Mouse (Mus musculus) liver, embryonic 13.5 days (tissue): Measurements from ENCODE around the gene Mgat4a. TPM values are rescaled to one million over a fixed set of nuclear protein-coding genes. Genes with fewer than 3 reads are reported as not detected.

Source experiments
- ATAC-seq: fragments of 200-750 bp; cut with Nextera tagmentation; 2 replicates; pipeline ENCODE4 v1.8.0; 2017; ENCODE audit warnings: low read depth, mild to moderate bottlenecking, moderate number of reproducible peaks, moderate library complexity
- DNase-seq: peaks from one replicate; pipeline ENCODE4 v3.0.0; 2022
- H3K27ac ChIP-seq: fragments of 300-500 bp; sonication (generic); 2 replicates; pipeline ENCODE4 v1.5.1; 2015; ENCODE audit warnings: moderate library complexity, mild to moderate bottlenecking, inconsistent platforms
- H3K27me3 ChIP-seq: fragments of 300-500 bp; sonication (generic); 2 replicates; pipeline ENCODE4 v1.6.1; 2015; ENCODE audit warnings: mild to moderate bottlenecking, inconsistent platforms
- H3K36me3 ChIP-seq: fragments of 300-500 bp; sonication (generic); 2 replicates; pipeline ENCODE4 v1.6.1; 2015; ENCODE audit warnings: mild to moderate bottlenecking, inconsistent platforms
- H3K4me1 ChIP-seq: fragments of 300-500 bp; sonication (generic); replicated peaks from 2 replicates; pipeline ENCODE4 v1.6.1; 2015; ENCODE audit warnings: inconsistent platforms
- H3K4me2 ChIP-seq: fragments of 300-500 bp; sonication (generic); 2 replicates; pipeline ENCODE4 v1.6.1; 2015; ENCODE audit warnings: inconsistent platforms, mild to moderate bottlenecking, moderate library complexity
- H3K4me3 ChIP-seq: fragments of 300-500 bp; sonication (generic); replicated peaks from 2 replicates; pipeline ENCODE4 v1.5.1; 2015; ENCODE audit warnings: mild to moderate bottlenecking, inconsistent platforms
- H3K9ac ChIP-seq: fragments of 300-500 bp; sonication (generic); 2 replicates; pipeline ENCODE4 v1.6.1; 2015; ENCODE audit warnings: mild to moderate bottlenecking, inconsistent platforms
- H3K9me3 ChIP-seq: fragments of 300-500 bp; sonication (generic); replicated peaks from 2 replicates; pipeline ENCODE4 v1.6.1; 2016; ENCODE audit warnings: inconsistent platforms
- WGBS: fragments of 180-500 bp; shearing (Covaris S2); methylation state at CpG from one replicate; pipeline ENCODE4 v1.1.7; 2015; ENCODE audit not compliant: insufficient replicate concordance; 5-methylcytosine and 5-hydroxymethylcytosine counted together
- polyA plus RNA-seq: library from polyadenylated mRNA; unstranded; fragments of >200 nt; fragmentation: Nextera tagmentation; extraction: Ambion mirVana; gene quantifications from 2 replicates; pipeline ENCODE4 v1.2.1, GENCODE M21; 2015

Gene Mgat4a
- 1.0 and 1.8 TPM in 2 replicates for polyA plus RNA-seq

DNA sequence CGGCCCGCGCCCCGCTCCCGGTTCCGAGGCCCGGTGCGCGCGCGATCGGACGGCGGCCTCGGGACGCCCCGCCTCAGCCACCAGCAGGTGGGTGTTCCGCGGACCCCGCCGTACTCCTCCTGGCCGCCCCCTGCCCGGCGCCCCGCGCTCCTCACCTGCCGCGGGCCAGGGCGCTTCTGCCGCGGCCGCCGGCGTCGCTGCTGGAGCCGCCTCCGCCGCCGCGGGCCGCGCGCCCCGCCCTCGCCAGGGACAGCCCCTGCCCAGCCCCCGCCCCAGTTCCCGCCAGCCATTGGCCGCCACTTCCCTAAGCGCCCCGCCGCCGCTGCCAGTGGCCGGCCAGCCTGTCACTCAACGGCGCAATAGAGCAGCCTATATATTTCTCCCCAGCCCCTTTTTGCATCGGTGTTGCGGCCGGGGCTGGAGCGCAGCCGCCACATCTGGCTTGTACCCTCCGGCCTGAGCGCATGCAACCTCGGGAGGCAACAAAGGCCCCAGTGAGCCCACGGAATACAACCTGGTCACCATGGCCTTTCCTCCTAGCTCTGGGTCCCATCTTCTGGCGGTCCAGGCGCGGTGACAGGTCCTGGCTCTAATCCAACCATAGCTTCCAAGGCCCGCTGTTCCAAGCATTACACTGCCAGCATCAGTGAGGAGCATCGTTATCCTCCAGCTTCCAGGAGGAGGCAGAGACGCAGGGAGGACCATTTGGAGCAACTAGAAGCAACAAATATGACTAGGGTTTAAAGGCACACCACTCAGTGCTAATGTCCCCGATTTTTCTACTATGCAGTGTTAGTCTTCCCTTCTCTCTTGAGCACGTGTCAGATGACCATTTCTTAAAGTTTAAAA, at the start of gene Mgat4a:
Mgat4a (minus strand) TSS at position 207 of the 849 bp plus-strand sequence.
- no peak within 1 kb of the TSS for H3K27ac ChIP-seq
- peak within 1 kb of the TSS; percentile 79 for H3K9ac ChIP-seq
- no peaks in the 10 kb centered on the region for H3K36me3 ChIP-seq
- peak within 1 kb of the TSS; percentile 96 for H3K4me2 ChIP-seq
- WGBS = 1% methylated on average over 69 of the region's 72 CpGs
- peaks cover 38% of the 10 kb centered on the region for H3K27me3 ChIP-seq
- peak; percentile 78 for DNase-seq
- H3K4me3 ChIP-seq = peak within 1 kb of the TSS; percentile 73
- no peaks in the 10 kb centered on the region for H3K9me3 ChIP-seq
- ATAC-seq = peak; percentile 99
- H3K4me1 ChIP-seq = peaks cover 11% of the 10 kb centered on the region

DNA sequence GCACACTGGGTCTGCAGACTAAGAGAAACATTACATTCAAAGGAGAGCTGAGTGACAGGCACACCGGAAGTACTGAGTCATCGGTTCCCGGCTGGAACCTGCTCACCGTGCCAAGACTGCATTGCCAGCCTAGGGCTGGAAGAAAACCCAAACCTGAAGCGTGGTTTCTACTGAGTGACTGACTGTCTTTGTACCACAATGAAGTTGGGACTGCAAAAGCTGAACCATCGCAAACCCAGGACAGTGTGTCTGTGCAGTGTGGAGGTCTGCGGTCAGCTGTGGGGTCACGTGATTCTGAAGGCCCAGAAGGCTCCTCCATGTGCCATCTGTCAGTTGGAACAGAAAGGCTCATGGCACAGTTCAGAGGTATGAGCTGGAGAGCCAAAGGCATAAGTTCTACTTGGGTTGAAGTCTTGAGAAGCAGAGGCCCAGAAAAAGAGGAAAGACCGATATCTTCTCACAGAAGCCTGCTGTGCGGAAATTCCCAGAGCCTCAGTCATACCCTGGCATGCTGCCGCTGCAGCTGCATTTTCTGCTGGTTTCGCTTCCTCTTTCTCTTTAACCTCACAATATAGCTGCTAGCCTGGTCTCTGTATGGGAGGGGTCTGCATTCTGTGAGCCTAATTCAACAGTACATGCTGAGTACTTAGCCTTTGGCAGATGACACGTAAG, 45.1 kb upstream of the Mgat4a start:
- Histone ChIP-seq H3K4me3 (no peak overlapping the region), H3K4me2 (no peak overlapping the region), H3K27me3 (no peaks in the 10 kb centered on the region), H3K9me3 (no peaks in the 10 kb centered on the region), H3K4me1 (0 out of 2 replicates have a peak, but pooled peaks cover 4% of the 10 kb centered on the region), H3K9ac (no peak overlapping the region), H3K36me3 (no peaks in the 10 kb centered on the region), H3K27ac (peak overlapping the region; percentile 25)
- WGBS = 33% methylated on average over 13 of the region's 13 CpGs
- ATAC-seq = no peak; the same call in 1 of the 2 replicates
- no peak for DNase-seq

DNA sequence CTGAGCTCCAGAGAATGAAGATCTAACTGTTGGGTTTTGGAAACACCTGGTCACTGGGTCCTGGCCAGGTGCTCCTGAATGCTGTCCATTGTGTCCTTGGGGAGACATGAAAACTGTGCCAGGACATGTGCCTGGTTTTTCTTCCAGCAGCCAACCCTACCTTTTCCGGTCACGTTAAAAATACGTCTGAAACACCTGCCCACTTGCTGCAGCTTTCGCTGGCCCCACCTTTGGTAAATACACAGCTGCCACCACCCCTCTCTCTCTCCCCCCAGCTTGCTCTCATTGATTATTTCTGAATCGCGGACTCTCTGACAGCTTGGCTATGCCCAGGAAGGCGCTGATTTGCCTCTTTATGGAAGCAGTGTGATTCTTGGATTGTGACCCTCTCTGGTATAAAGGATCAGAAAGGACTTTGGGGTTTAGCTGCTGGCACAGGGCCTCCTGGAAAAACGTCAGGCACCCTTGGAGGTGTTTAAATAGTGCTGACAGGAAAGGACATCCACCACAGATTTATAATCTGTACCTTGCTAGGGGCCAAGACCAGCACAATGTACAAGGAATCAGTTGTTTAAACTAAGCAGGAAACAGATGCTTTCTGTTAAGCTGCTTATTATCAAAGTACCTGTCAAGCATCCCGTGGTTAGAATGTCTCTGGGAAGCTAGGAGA, 43.1 kb upstream of the Mgat4a start:
- no peaks in the 10 kb centered on the region for H3K27me3 ChIP-seq
- H3K9ac ChIP-seq = no peak overlapping the region
- 54% methylated on average over 9 of the region's 9 CpGs for WGBS
- H3K9me3 ChIP-seq = no peaks in the 10 kb centered on the region
- no peak overlapping the region for H3K4me2 ChIP-seq
- DNase-seq = no peak
- ATAC-seq = no peak
- no peaks in the 10 kb centered on the region for H3K36me3 ChIP-seq
- H3K4me3 ChIP-seq = no peak overlapping the region
- no peak overlapping the region for H3K27ac ChIP-seq
- H3K4me1 ChIP-seq = 0 out of 2 replicates have a peak, but pooled peaks cover 4% of the 10 kb centered on the region

DNA sequence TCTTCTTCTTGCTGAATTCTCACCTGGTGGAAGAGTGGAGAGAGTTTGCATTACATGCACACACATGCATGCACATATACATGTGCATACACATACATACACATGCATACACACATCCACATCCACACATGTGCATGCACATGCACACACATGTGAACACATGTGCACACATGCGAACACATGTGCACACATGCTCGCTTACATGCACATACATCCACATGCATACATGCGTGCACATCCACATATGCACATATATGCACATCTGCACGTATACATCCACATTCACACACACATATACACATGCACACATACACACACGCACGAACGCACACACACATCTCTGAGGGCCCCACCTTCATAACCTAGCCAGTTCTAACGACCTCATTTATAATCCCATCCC, 42.4 kb upstream of the Mgat4a start:
- Histone ChIP-seq H3K27ac (no peak overlapping the region), H3K9ac (no peak overlapping the region), H3K27me3 (no peaks in the 10 kb centered on the region), H3K4me2 (no peak overlapping the region), H3K4me1 (0 out of 2 replicates have a peak, but pooled peaks cover 4% of the 10 kb centered on the region), H3K9me3 (no peaks in the 10 kb centered on the region), H3K4me3 (no peak overlapping the region), H3K36me3 (no peaks in the 10 kb centered on the region)
- WGBS = 74% methylated on average over 8 of the region's 8 CpGs
- no peak for ATAC-seq
- DNase-seq = no peak

DNA sequence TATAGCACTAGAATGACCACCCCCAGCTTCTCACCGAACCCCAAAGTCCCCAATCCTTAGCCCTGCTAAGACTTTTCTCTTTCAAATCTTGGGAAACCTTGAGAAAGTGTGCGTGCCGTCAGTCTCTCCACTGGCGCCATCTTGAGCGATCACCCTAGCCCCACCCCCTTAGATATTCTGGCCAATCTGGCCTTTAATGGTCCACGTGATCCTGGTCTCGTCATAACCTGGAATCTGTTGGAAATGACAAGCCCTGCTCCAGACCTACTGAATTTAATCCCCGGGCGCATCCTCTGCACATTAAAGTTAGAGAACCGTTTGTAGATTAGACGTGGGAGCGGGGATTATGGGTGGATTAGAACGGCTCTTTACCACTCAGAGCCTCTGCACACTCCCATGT, 38.9 kb upstream of the Mgat4a start:
- Histone ChIP-seq H3K36me3 (no peaks in the 10 kb centered on the region), H3K27me3 (no peaks in the 10 kb centered on the region), H3K4me3 (no peak overlapping the region), H3K9me3 (no peaks in the 10 kb centered on the region), H3K9ac (no peak overlapping the region), H3K27ac (no peak overlapping the region), H3K4me2 (no peak overlapping the region), H3K4me1 (no peaks in the 10 kb centered on the region)
- ATAC-seq (no peak), DNase-seq (no peak)
- WGBS = 77% methylated on average over 13 of the region's 13 CpGs

DNA sequence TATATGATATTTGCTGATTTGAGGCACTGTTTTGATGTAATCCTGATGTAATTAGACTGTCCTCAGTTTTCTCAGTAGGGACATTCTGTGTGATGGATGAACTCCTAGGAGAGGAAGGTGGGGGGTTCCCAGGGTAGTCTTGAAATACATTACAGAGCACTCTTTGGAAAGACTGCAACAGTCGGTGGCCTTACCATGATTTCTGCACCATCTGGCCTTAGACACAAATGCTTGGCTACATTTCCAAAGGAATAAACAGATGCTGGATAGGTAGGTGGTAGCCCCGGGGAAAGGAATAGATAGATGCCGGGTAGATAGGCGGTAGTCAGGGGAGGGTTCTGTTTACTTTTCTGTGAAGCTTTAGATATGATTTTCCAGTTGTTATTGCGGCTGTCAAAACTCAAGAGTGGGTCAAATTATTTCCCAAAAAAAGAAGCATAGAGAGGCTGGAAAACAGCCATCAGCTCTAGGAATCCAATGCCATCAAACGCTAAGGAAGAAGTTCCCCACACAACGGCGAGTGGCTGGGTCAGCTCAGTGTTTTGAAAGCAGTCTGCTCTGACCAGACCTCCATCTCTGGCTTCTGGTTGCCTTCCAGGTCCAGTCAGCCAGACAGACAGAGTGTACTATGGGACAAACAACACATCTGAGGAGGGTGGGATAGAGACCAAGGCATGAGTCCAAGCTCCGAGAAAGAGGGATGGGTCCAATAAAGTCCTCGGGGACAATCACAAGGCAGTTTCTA, 31.9 kb upstream of the Mgat4a start:
- DNase-seq (no peak), ATAC-seq (no peak)
- no peak overlapping the region for H3K9ac ChIP-seq
- no peaks in the 10 kb centered on the region for H3K27me3 ChIP-seq
- H3K9me3 ChIP-seq = no peaks in the 10 kb centered on the region
- H3K27ac ChIP-seq = no peak overlapping the region
- no peak overlapping the region for H3K4me2 ChIP-seq
- no peaks in the 10 kb centered on the region for H3K4me1 ChIP-seq
- no peak overlapping the region for H3K4me3 ChIP-seq
- H3K36me3 ChIP-seq = no peaks in the 10 kb centered on the region
- WGBS = 68% methylated on average over 10 of the region's 10 CpGs

DNA sequence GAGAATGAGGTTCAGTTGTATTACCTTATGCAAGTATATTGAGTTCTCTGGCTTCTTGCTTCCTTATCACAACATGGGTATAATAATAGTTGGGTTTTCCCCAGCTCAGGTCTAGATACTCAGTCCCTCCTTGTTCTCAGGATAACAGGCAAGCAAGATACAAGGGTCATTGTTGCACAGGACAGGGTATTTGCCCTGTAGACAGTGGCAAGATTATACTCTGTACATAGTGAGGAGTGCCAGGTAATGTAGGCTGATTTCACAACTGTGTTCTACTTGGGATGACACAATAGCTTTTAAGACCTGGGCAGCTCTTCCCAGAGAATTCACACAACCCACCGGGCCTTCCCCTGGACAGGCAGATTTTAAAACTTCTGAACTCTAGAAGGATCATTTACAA, 27.6 kb upstream of the Mgat4a start:
- no peaks in the 10 kb centered on the region for H3K27me3 ChIP-seq
- WGBS = 76% methylated on average over 1 of the region's 1 CpGs
- H3K36me3 ChIP-seq = no peaks in the 10 kb centered on the region
- no peaks in the 10 kb centered on the region for H3K9me3 ChIP-seq
- no peak for ATAC-seq
- no peak overlapping the region for H3K4me3 ChIP-seq
- H3K4me2 ChIP-seq = no peak overlapping the region
- H3K4me1 ChIP-seq = no peaks in the 10 kb centered on the region
- H3K9ac ChIP-seq = no peak overlapping the region
- no peak for DNase-seq
- H3K27ac ChIP-seq = no peak overlapping the region

DNA sequence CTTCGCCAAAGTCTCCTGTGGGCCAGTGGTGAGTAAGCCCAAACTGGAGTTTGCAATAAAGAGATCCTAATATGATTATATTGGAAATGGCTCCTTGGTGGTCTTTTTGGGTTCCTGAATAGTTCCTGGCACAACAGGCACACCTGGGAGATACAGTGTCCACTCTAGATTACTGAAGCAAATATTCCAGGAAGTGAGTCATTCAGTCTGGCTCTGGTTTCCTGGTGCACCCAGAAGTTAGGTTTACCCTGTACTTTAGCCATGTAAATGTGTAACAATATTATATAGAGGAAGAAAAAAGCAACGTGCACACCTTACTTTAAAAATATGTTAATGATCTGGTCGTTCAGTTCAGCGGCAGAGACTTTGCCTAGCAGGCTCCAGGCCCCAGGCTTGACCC, 25.9 kb upstream of the Mgat4a start:
- no peaks in the 10 kb centered on the region for H3K9me3 ChIP-seq
- no peak overlapping the region for H3K9ac ChIP-seq
- no peaks in the 10 kb centered on the region for H3K4me1 ChIP-seq
- H3K4me3 ChIP-seq = no peak overlapping the region
- ATAC-seq (no peak), DNase-seq (no peak)
- no peaks in the 10 kb centered on the region for H3K36me3 ChIP-seq
- 69% methylated on average over 4 of the region's 4 CpGs for WGBS
- no peak overlapping the region for H3K27ac ChIP-seq
- H3K27me3 ChIP-seq = no peaks in the 10 kb centered on the region
- no peak overlapping the region for H3K4me2 ChIP-seq

DNA sequence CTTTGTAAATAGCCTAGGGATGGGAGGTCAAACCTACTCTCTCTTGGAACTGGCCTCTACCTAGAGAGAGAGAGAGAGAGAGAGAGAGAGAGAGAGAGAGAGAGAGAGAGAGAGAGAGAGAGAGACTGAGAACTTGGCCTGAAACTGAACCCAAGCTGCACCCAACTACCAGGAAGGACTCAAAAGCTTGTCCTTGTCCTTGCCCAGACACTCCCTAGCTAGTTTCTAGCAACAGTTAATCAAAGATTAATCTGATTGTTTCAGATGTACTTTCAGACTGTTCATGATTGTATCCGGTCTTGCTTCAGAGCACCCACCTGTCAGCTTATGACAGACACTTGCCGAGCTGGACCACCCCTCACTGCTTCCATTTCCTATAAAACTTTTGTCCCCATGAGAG, 25.5 kb upstream of the Mgat4a start:
- H3K27ac ChIP-seq = no peak overlapping the region
- 63% methylated on average over 2 of the region's 2 CpGs for WGBS
- no peak for ATAC-seq

DNA sequence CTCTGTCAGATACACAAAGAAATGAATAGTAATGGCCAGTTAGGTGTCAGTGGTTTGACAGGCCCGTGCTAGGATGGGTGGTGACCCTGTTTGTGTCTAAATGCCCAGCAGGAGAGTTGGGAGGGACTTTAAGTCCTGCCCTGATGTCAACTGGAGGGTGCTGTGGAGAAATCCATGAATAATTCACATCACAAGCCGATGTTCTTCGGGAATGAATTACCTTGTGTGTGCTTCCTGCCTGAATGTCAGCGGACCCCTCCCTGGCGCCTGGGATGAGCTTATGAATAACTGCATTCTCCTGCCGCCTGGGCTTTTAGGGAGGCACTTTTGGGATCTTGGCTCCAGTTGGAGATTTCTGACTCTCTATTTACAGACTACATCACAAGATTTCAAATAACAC, 24.6 kb upstream of the Mgat4a start:
- ATAC-seq = no peak
- 55% methylated on average over 6 of the region's 6 CpGs for WGBS
- no peak overlapping the region for H3K4me2 ChIP-seq
- no peaks in the 10 kb centered on the region for H3K27me3 ChIP-seq
- no peak overlapping the region for H3K27ac ChIP-seq
- H3K4me1 ChIP-seq = no peaks in the 10 kb centered on the region
- no peak for DNase-seq
- no peaks in the 10 kb centered on the region for H3K36me3 ChIP-seq
- H3K9ac ChIP-seq = no peak overlapping the region
- no peak overlapping the region for H3K4me3 ChIP-seq
- H3K9me3 ChIP-seq = no peaks in the 10 kb centered on the region

More for the DNA sequence above, 25.5 kb upstream of the Mgat4a start:
- H3K9ac ChIP-seq = no peak overlapping the region
- H3K27me3 ChIP-seq = no peaks in the 10 kb centered on the region
- no peaks in the 10 kb centered on the region for H3K9me3 ChIP-seq
- H3K4me1 ChIP-seq = no peaks in the 10 kb centered on the region
- no peak for DNase-seq
- H3K4me3 ChIP-seq = no peak overlapping the region
- no peaks in the 10 kb centered on the region for H3K36me3 ChIP-seq
- H3K4me2 ChIP-seq = no peak overlapping the region

DNA sequence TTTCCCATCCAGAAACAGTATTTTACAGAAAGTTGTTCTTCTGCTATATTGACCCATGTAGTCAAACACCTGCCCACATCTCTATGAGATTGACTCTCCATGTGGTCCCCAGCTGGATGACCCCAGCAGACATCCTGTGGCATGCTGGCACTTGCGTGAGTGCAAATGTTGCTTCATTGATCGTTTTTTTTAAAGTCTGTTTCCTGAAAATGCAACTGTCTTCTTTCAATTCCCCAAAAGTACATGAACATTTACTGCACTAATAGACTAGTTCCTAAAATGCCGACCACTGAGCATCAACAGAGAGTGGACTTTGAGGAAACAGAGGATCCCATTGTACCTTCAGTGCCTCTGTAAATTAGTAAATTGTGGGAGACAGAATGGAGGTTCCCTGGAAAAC, 21.1 kb upstream of the Mgat4a start:
- H3K9me3 ChIP-seq = no peaks in the 10 kb centered on the region
- DNase-seq (no peak), ATAC-seq (no peak)
- H3K27ac ChIP-seq = no peak overlapping the region
- H3K4me3 ChIP-seq = no peak overlapping the region
- H3K36me3 ChIP-seq = no peaks in the 10 kb centered on the region
- no peaks in the 10 kb centered on the region for H3K4me1 ChIP-seq
- 54% methylated on average over 3 of the region's 3 CpGs for WGBS
- H3K27me3 ChIP-seq = no peaks in the 10 kb centered on the region
- H3K4me2 ChIP-seq = no peak overlapping the region
- no peak overlapping the region for H3K9ac ChIP-seq
